Mouse (Mus musculus): ENCODE data around the gene Cd207.

GRCm38 (mm10) chr6:83689374-83689773 is 11.7 kb upstream of the Cd207 start:
- TF ChIP-seq EP300 (IDR thresholded peaks at IDR 0.05) = no peak
- no peak for TF ChIP-seq CTCF (IDR thresholded peaks at IDR 0.05)
